Mouse (Mus musculus) hindbrain, embryonic 13.5 days (tissue): ENCODE results near the gene Akr1c14. TPM values are rescaled to one million over a fixed set of nuclear protein-coding genes. Genes with fewer than 3 reads are reported as not detected.
"Not testable (repeated sequence)": the region's sequence is repeated elsewhere in the genome, so short reads cannot be mapped to it uniquely, and the experiment has no call there.

Source experiments
- ATAC-seq: fragments of 200-750 bp; cut with Nextera tagmentation; 2 replicates; pipeline ENCODE4 v1.8.0; 2017; ENCODE audit warnings: moderate TSS enrichment; ENCODE audit not compliant: low FRiP score
- H3K27ac ChIP-seq: fragments of 300-500 bp; sonication (generic); 2 replicates; pipeline ENCODE4 v1.5.1; 2015; ENCODE audit warnings: inconsistent platforms, mild to moderate bottlenecking, moderate library complexity
- H3K27me3 ChIP-seq: fragments of 300-500 bp; sonication (generic); 2 replicates; pipeline ENCODE4 v1.6.1; 2015; ENCODE audit warnings: mild to moderate bottlenecking, inconsistent platforms
- H3K36me3 ChIP-seq: fragments of 300-500 bp; sonication (generic); 2 replicates; pipeline ENCODE4 v1.6.1; 2015; ENCODE audit warnings: mild to moderate bottlenecking, inconsistent platforms
- H3K4me1 ChIP-seq: fragments of 300-500 bp; sonication (generic); replicated peaks from 2 replicates; pipeline ENCODE4 v1.6.1; 2015; ENCODE audit warnings: inconsistent platforms
- H3K4me2 ChIP-seq: fragments of 300-500 bp; sonication (generic); 2 replicates; pipeline ENCODE4 v1.6.1; 2015; ENCODE audit warnings: inconsistent platforms, mild to moderate bottlenecking, moderate library complexity
- H3K4me3 ChIP-seq: fragments of 300-500 bp; sonication (generic); 2 replicates; pipeline ENCODE4 v1.5.1; 2015; ENCODE audit warnings: mild to moderate bottlenecking, inconsistent platforms
- H3K9ac ChIP-seq: fragments of 300-500 bp; sonication (generic); 2 replicates; pipeline ENCODE4 v1.6.1; 2015; ENCODE audit warnings: mild to moderate bottlenecking, inconsistent platforms
- H3K9me3 ChIP-seq: fragments of 300-500 bp; sonication (generic); 2 replicates; pipeline ENCODE4 v1.6.1; 2016; ENCODE audit warnings: inconsistent platforms
- WGBS: fragments of 180-500 bp; shearing (Covaris S2); methylation state at CpG from one replicate; pipeline ENCODE4 v1.1.7; 2015; 5-methylcytosine and 5-hydroxymethylcytosine counted together
- polyA plus RNA-seq: library from polyadenylated mRNA; unstranded; fragments of >200 nt; fragmentation: Nextera tagmentation; extraction: Ambion mirVana; gene quantifications from 2 replicates; pipeline ENCODE4 v1.2.1, GENCODE M21; 2015

Gene Akr1c14
- polyA plus RNA-seq, 1 experiment from 2014 or later: 0.68 TPM

DNA sequence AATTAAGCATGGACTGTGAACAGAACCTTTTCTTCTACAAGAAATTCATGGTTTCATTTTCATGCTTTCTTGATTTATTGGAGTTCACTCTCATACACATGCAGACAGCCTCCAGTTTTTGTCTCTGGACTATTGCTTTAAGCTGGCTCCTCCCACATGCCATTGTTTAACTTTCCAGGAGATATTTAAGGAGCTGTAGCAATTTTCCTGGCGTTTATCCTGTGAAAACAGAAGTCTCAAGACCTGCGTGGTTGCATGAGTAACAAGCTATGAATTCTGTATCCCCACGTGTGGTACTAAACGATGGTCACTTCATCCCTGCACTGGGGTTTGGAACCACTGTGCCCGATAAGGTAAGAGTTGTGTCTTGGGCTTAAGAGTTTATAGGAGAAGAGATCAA is 10.6 kb downstream of the Akr1c14 start:
- Histone ChIP-seq H3K36me3 (no peaks in the 10 kb centered on the region), H3K27ac (no peak overlapping the region), H3K9me3 (no peaks in the 10 kb centered on the region), H3K4me2 (no peak overlapping the region), H3K9ac (no peak overlapping the region), H3K4me1 (no peaks in the 10 kb centered on the region), H3K27me3 (no peaks in the 10 kb centered on the region), H3K4me3 (no peak overlapping the region)
- WGBS: 69% methylated on average over 5 of the region's 5 CpGs
- ATAC-seq: no peak

DNA sequence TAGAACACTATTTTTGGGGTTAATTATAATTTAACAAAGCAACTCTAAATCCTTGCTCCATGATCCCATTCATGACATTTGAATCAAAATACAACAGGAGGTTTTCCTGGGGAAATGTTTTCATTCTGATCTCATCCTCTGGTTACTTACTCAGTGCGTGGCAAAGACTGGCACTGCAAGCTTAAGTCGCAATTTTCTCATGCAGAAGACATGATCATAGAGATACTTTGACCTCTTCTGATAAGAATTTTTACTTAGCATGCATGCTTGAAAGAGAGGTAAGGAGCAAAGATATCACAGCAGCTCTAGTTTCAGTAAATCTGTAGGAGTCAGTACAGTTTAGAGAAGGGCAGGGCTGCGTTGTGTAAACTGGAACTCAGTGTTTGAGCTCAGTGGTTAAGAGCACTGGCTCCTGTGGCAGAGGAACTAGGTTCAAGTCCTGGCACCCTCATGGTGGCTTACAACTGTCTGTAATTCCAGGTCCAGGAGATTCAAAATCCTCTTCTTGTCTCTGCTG is 11.5 kb downstream of the Akr1c14 start:
- no peaks in the 10 kb centered on the region for H3K27me3 ChIP-seq
- no peak overlapping the region for H3K9ac ChIP-seq
- no peak overlapping the region for H3K4me3 ChIP-seq
- ATAC-seq: no peak
- no peak overlapping the region for H3K4me2 ChIP-seq
- no peaks in the 10 kb centered on the region for H3K9me3 ChIP-seq
- WGBS: 75% methylated on average over 3 of the region's 3 CpGs
- H3K4me1 ChIP-seq: no peaks in the 10 kb centered on the region
- no peaks in the 10 kb centered on the region for H3K36me3 ChIP-seq
- no peak overlapping the region for H3K27ac ChIP-seq

DNA sequence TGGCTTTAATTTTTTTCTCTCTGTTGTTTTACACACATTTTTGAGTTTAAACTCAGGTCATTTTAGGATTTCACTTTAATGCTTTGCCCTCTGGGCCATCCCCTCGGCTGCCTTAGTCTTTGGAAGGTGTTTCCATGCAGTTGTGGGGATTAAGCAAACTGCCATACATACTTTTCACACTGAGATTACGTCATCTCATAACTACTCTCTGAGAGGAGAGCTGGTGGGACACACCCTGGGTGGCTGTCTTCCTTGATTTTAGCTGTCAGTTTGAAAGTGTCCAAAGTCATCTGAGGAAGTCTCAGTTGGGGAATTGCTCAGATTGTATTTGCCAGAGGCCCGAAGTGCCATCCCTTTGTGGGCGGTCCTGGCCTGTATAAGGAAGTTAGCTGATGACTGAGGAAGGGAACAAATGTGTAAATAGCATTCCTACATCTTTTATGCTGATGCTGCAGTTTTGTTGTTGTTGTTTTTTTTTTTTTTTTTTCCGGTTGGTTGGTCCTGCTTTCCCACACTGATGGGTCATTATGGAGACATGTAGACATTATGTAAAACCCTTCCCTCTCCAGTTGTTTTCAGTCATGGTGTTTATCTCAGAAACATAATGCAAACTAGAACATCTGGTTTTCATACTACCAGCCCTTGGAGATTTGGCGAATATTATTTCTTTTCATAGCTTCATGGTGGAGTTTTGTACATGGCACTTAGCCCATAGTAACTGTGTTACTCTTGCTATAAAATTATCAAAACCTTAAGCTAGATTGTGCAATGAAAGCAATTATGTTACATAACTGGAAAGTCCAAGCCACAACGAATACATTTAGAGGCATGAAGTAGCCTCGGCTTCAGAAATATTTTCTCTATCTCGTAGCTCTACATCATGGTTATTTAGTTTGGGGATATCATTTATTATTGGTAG is 28.0 kb downstream of the Akr1c14 start:
- Histone ChIP-seq H3K4me2 (no peak overlapping the region), H3K27ac (no peak overlapping the region), H3K4me3 (no peak overlapping the region), H3K9ac (no peak overlapping the region), H3K36me3 (no peaks in the 10 kb centered on the region), H3K9me3 (no peaks in the 10 kb centered on the region), H3K4me1 (no peaks in the 10 kb centered on the region), H3K27me3 (no peaks in the 10 kb centered on the region)
- no peak for ATAC-seq
- 89% methylated on average over 9 of the region's 9 CpGs for WGBS

DNA sequence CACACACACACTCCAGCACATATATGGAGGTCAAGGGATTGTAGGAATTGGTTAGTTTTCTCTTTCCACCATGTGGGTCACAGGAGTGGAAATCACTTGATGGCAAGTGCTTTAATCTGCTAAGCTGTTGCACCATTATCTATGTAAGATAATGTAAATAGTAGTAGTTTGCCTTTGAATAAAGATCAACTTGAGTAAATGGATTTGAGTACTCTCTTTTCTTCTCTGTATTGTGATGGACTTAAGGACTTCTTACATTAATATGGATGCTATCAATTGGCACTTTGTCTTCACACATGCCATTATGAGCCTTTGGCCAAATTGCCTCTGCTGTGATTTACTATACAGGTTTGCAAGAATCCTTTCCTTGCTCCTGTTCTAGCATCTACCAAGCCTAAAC is 31.1 kb downstream of the Akr1c14 start:
- Histone ChIP-seq H3K36me3 (no peaks in the 10 kb centered on the region), H3K9me3 (no peaks in the 10 kb centered on the region; the same call in 1 of the 2 replicates), H3K27ac (no peak overlapping the region), H3K4me3 (no peak overlapping the region), H3K4me2 (no peak overlapping the region), H3K27me3 (no peaks in the 10 kb centered on the region), H3K9ac (no peak overlapping the region), H3K4me1 (no peaks in the 10 kb centered on the region)
- ATAC-seq: no peak

DNA sequence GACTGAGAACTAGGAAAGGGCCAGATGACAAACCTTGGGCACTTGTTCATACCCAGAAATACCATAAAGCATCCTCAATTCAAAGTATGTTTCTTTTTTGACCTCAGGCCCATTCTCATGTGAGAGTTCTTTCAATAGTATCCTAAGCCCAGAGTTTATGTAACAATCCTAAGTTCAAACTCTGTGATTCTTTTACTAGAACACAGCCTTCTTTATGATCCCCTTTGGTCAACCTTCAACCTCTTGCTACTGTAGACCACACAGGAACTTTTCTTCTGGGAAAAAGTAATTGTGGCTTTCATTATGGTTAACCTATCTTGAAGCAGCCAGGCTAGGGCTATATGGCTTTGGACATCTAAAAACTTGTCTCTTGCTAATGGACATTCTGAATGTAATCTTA is 52.9 kb downstream of the Akr1c14 start:
- no peaks in the 10 kb centered on the region for H3K4me1 ChIP-seq
- H3K27me3 ChIP-seq: no peaks in the 10 kb centered on the region
- no peak for ATAC-seq
- no peak overlapping the region for H3K4me3 ChIP-seq
- H3K9ac ChIP-seq: no peak overlapping the region
- no peaks in the 10 kb centered on the region for H3K36me3 ChIP-seq
- no peak overlapping the region for H3K4me2 ChIP-seq
- H3K9me3 ChIP-seq: no peaks in the 10 kb centered on the region
- no peak overlapping the region for H3K27ac ChIP-seq

DNA sequence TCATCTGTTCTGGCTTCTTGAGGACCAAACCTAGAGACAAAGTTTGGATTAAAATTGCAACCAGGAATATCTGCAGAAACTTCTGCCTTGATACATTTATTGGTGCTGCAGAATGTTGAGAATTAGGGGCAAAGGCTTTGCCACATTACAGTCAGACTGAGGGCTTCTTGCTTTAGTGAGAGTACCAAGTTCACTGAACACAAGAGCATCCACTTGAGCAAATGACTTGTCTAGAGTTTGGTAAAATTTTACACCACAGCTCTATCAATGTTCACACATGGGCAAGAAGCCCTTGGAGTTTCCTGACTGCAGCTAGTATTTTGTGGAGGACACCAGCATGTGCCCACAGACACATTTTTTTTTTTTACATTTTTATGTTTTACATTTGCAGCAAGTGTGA is 53.9 kb downstream of the Akr1c14 start:
- Histone ChIP-seq H3K27ac (no peak overlapping the region), H3K4me1 (no peaks in the 10 kb centered on the region), H3K27me3 (no peaks in the 10 kb centered on the region), H3K36me3 (no peaks in the 10 kb centered on the region), H3K9me3 (no peaks in the 10 kb centered on the region), H3K4me3 (no peak overlapping the region), H3K4me2 (no peak overlapping the region), H3K9ac (no peak overlapping the region)
- no peak for ATAC-seq

DNA sequence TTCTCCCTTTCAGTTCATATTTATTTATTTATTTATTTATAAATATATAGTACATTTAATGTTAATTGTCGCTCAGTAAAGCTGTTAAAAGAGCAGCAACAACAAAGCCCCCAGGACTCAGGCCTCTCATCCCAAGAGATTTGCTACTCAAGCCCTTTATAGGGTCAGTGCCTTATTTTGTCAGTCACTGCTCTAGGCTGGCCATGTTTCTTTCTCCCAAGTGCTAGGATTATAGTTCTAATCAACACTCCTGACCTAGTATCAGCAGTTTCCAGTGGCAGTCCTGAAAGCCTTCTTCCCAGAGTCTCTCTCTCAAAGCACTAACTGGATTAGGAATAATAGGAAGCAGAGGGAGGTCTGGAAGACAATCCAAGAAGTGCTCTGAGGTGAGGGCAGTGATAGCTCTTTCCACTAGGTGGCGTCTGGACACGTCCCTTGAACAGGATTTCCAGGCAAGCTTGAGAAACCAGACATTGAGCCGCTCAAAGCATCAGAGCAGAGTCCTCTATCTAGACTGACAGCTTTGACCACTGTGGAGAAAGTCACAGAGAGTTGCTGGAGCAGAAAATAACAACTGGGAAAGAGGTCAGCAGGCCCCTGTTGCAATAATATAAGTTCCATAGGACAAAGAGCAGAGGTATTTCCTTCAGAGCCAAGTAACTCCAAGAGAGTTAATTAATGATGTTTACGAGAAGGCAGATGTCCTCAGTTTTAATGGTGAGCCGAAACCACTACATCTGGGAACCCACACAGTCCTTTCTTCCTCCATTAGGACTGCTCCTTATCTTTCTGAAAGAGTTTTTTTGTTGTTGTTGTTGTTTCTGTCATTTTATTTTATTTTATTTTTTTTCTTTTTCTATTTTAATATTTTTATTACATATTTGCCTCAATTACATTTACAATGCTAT is 61.7 kb downstream of the Akr1c14 start:
- H3K27me3 ChIP-seq: no peaks in the 10 kb centered on the region
- H3K4me1 ChIP-seq: no peaks in the 10 kb centered on the region
- peak; percentile 77; the same call in 1 of the 2 replicates for ATAC-seq
- H3K4me3 ChIP-seq: no peak overlapping the region
- H3K4me2 ChIP-seq: no peak overlapping the region
- H3K9me3 ChIP-seq: no peaks in the 10 kb centered on the region
- 33% methylated on average over 6 of the region's 6 CpGs for WGBS
- H3K27ac ChIP-seq: no peak overlapping the region
- H3K9ac ChIP-seq: no peak overlapping the region
- no peaks in the 10 kb centered on the region for H3K36me3 ChIP-seq

DNA sequence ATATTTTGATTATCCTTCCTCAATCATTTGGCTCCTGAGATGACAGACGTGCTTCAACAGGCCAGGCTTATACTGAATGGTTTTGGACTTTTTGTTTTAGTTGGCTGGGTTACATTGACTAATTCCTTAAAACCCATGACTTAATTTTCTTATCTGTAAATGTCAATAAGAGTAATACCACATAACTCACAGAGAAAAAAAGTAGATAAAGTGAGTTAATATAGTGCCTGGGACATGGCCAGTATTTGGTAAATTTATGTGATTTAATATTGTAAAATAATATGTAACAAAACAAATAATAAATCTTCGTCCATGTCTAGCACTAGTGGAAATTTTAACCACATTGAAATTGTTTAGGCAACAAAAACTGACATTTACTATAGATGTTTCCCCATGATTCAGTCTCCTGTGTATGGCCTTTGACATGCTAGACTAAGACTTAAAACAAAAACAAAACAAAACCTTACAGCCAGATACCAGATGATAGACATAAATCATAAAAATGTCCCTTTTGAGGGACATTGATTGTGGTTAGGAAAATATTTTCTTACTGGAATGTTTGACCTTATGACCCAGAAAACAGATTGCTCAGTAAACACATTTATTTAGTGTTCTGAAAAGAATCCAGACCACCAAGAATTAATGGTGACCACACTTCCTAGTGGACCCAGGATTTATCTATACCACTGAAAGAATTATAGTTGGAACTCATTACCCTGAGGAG is 70.5 kb downstream of the Akr1c14 start:
- 80% methylated on average over 2 of the region's 2 CpGs for WGBS
- Histone ChIP-seq H3K9ac (no peak overlapping the region), H3K27me3 (no peaks in the 10 kb centered on the region), H3K27ac (no peak overlapping the region), H3K4me2 (no peak overlapping the region), H3K9me3 (no peaks in the 10 kb centered on the region), H3K4me1 (no peaks in the 10 kb centered on the region), H3K36me3 (no peaks in the 10 kb centered on the region), H3K4me3 (no peak overlapping the region)
- no peak for ATAC-seq

DNA sequence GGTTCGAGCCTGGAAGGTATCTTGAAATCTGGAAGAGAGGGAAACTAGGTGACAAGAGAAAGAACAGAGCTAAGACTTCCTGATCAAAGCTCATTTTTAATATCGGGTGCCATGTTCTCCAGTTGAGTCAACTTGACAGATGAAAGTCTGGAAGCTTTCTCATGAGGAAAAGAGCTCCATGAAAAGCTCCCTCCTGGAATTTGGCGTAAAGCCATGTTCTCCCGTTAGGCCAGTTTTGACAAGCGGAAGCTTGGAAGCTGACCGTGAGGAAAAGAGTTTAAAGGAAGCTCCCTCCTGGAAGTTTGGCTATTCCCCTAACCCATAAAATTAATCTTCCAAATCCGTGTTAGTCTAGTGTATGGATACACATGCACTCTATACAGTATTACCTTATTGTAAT is 74.3 kb downstream of the Akr1c14 start:
- Histone ChIP-seq H3K27me3 (no peaks in the 10 kb centered on the region), H3K4me1 (no peaks in the 10 kb centered on the region), H3K9ac (no peak overlapping the region), H3K27ac (no peak overlapping the region), H3K4me2 (no peak overlapping the region), H3K9me3 (no peaks in the 10 kb centered on the region), H3K4me3 (no peak overlapping the region), H3K36me3 (no peaks in the 10 kb centered on the region)
- WGBS: 84% methylated on average over 7 of the region's 7 CpGs
- ATAC-seq: no peak

DNA sequence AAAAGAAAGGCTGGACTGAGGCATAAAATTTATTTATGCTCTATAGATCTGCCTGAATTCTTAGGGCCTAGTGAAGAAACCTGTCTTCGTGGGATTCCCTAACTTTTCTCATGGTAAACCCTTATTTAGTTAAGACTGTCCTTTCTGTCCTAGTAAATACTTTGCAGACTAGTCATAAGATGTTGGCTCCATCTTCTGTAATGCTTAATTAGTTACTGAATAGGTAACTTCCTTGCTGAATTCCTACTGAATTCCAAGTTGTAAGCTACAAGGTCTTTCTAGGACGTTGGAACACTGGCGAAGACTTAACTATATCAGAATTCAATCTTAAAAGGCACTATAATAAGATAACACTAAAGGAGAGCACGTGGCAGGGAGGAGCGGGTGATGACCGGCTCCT is 75.7 kb downstream of the Akr1c14 start:
- H3K9ac ChIP-seq, H3K4me1 ChIP-seq, H3K27ac ChIP-seq, H3K4me3 ChIP-seq, H3K27me3 ChIP-seq, H3K4me2 ChIP-seq, H3K9me3 ChIP-seq, H3K36me3 ChIP-seq, ATAC-seq: not testable (repeated sequence)
- 90% methylated on average over 6 of the region's 6 CpGs for WGBS

DNA sequence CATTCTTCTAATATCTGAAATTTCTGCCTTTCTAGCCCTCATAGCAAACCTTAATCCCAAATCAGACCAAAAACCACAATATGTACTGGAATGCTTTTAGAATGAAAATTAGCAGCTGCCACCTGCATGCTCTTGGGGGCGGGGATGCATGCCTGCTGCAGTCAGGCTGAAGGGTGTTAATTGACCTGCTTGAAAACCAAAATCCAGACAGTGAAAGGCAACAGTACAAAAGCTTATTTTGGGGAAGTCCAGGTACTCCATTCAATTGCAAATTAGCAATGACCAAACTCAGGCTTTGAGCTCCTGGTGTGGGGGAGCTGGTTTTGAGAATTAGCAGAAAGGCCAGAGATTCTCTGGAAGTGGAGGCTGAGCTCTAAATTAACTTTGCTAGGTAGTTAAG is 77.0 kb downstream of the Akr1c14 start:
- H3K27me3 ChIP-seq, H3K27ac ChIP-seq, H3K4me2 ChIP-seq, H3K9ac ChIP-seq, H3K4me1 ChIP-seq, H3K36me3 ChIP-seq, H3K9me3 ChIP-seq, ATAC-seq, H3K4me3 ChIP-seq: not testable (repeated sequence)
- WGBS: 63% methylated on average over 1 of the region's 1 CpGs

DNA sequence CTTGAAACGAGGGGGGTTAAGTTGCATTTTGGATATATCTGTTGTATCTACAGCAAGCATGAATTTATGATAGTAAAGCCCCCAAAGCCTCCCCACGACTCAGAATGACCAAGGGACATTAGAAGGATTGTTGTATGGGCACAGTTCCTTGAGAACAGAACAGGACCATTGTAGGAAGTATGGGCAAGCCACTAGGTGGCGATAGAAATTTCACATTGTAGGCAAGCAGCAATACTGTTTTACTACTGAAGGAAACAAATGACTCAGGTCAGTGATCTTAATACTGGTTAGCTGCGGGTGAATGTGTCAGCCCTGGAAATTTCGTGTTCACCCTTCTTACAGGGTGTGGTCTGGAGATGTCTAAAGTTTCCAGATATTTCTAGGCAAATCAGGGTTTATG is 80.3 kb downstream of the Akr1c14 start:
- Histone ChIP-seq H3K36me3 (no peaks in the 10 kb centered on the region), H3K4me1 (no peaks in the 10 kb centered on the region), H3K27ac (no peak overlapping the region), H3K4me3 (no peak overlapping the region), H3K9ac (no peak overlapping the region), H3K4me2 (no peak overlapping the region), H3K9me3 (no peaks in the 10 kb centered on the region), H3K27me3 (no peaks in the 10 kb centered on the region)
- ATAC-seq: 0 out of 2 replicates have a peak, but pooled peaks have one; percentile 52
- 47% methylated on average over 5 of the region's 5 CpGs for WGBS
